Mouse (Mus musculus): ENCODE results near the gene Snx1. TPM values are rescaled to one million over a fixed set of nuclear protein-coding genes. Genes with fewer than 3 reads are reported as not detected.

The Snx1 gene
- polyA plus RNA-seq, 1 experiment: 98.1 TPM

GRCm38 (mm10) chr9:66152011-66152410 is 25.6 kb upstream of the Snx1 start:
- H3K27ac ChIP-seq (ENCODE audit: control insufficient read depth, insufficient read depth, low read depth, low read length): no peak overlapping the region
- H3K36me3 ChIP-seq (ENCODE audit: control insufficient read depth, insufficient read depth, low read length): no peaks in the 10 kb centered on the region
- H3K27me3 ChIP-seq (ENCODE audit: control insufficient read depth, insufficient read depth, low read length): no peaks in the 10 kb centered on the region
- TF ChIP-seq POLR2A (IDR thresholded peaks at IDR 0.05; ENCODE audit: control insufficient read depth, low read depth, low read length) (no peak), CTCF (IDR thresholded peaks at IDR 0.05; ENCODE audit: control insufficient read depth, insufficient read depth, insufficient replicate concordance, low read depth, low read length) (no peak)
- H3K4me3 ChIP-seq (ENCODE audit: control insufficient read depth, low read depth, low read length): no peak overlapping the region
- H3K4me1 ChIP-seq (ENCODE audit: control insufficient read depth, insufficient read depth, low read length): 0 out of 2 replicates have a peak, but pooled peaks cover 2% of the 10 kb centered on the region

- TF ChIP-seq CTCF (IDR thresholded peaks at IDR 0.05; ENCODE audit: control insufficient read depth, insufficient read depth, insufficient replicate concordance, low read depth, low read length) (no peak), POLR2A (IDR thresholded peaks at IDR 0.05; ENCODE audit: control insufficient read depth, low read depth, low read length) (no peak)
- Histone ChIP-seq H3K4me3 (ENCODE audit: control insufficient read depth, low read depth, low read length) (no peak overlapping the region), H3K27ac (ENCODE audit: control insufficient read depth, insufficient read depth, low read depth, low read length) (no peak overlapping the region), H3K27me3 (ENCODE audit: control insufficient read depth, insufficient read depth, low read length) (no peaks in the 10 kb centered on the region), H3K4me1 (ENCODE audit: control insufficient read depth, insufficient read depth, low read length) (no peaks in the 10 kb centered on the region), H3K36me3 (ENCODE audit: control insufficient read depth, insufficient read depth, low read length) (no peaks in the 10 kb centered on the region)
These were observed 19.8 kb upstream of the Snx1 start for GRCm38 (mm10) chr9:66146141-66146540.

- H3K4me3 ChIP-seq (ENCODE audit: control insufficient read depth, low read depth, low read length): no peak overlapping the region
- H3K36me3 ChIP-seq (ENCODE audit: control insufficient read depth, insufficient read depth, low read length): no peaks in the 10 kb centered on the region; the same call in 1 of the 2 replicates
- no peak for TF ChIP-seq POLR2A (IDR thresholded peaks at IDR 0.05; ENCODE audit: control insufficient read depth, low read depth, low read length)
- TF ChIP-seq CTCF (IDR thresholded peaks at IDR 0.05; ENCODE audit: control insufficient read depth, insufficient read depth, insufficient replicate concordance, low read depth, low read length): peak; percentile 29; the same call in 1 of the 2 replicates
These were observed 17.9 kb upstream of the Snx1 start for GRCm38 (mm10) chr9:66144248-66144647.

GRCm38 (mm10) chr9:66142265-66142664 is 15.9 kb upstream of the Snx1 start:
- Histone ChIP-seq H3K27ac (ENCODE audit: control insufficient read depth, insufficient read depth, low read depth, low read length) (no peak overlapping the region), H3K4me3 (ENCODE audit: control insufficient read depth, low read depth, low read length) (no peak overlapping the region), H3K36me3 (ENCODE audit: control insufficient read depth, insufficient read depth, low read length) (peaks cover 2% of the 10 kb centered on the region; the same call in 1 of the 2 replicates), H3K4me1 (ENCODE audit: control insufficient read depth, insufficient read depth, low read length) (no peaks in the 10 kb centered on the region), H3K27me3 (ENCODE audit: control insufficient read depth, insufficient read depth, low read length) (no peaks in the 10 kb centered on the region)
- TF ChIP-seq POLR2A (IDR thresholded peaks at IDR 0.05; ENCODE audit: control insufficient read depth, low read depth, low read length) (no peak), CTCF (IDR thresholded peaks at IDR 0.05; ENCODE audit: control insufficient read depth, insufficient read depth, insufficient replicate concordance, low read depth, low read length) (no peak)

More at GRCm38 (mm10) chr9:66144248-66144647, 17.9 kb upstream of the Snx1 start:
- no peak overlapping the region for H3K27ac ChIP-seq (ENCODE audit: control insufficient read depth, insufficient read depth, low read depth, low read length)
- H3K27me3 ChIP-seq (ENCODE audit: control insufficient read depth, insufficient read depth, low read length): no peaks in the 10 kb centered on the region
- H3K4me1 ChIP-seq (ENCODE audit: control insufficient read depth, insufficient read depth, low read length): no peaks in the 10 kb centered on the region

GRCm38 (mm10) chr9:66138193-66138592 is 11.8 kb upstream of the Snx1 start:
- H3K36me3 ChIP-seq (ENCODE audit: control insufficient read depth, insufficient read depth, low read length): peaks cover 2% of the 10 kb centered on the region; the same call in 1 of the 2 replicates
- no peaks in the 10 kb centered on the region for H3K4me1 ChIP-seq (ENCODE audit: control insufficient read depth, insufficient read depth, low read length)
- H3K27me3 ChIP-seq (ENCODE audit: control insufficient read depth, insufficient read depth, low read length): no peaks in the 10 kb centered on the region
- H3K4me3 ChIP-seq (ENCODE audit: control insufficient read depth, low read depth, low read length): no peak overlapping the region
- TF ChIP-seq CTCF (IDR thresholded peaks at IDR 0.05; ENCODE audit: control insufficient read depth, insufficient read depth, insufficient replicate concordance, low read depth, low read length) (no peak), POLR2A (IDR thresholded peaks at IDR 0.05; ENCODE audit: control insufficient read depth, low read depth, low read length) (no peak)
- H3K27ac ChIP-seq (ENCODE audit: control insufficient read depth, insufficient read depth, low read depth, low read length): 0 out of 2 replicates have a peak overlapping the region, but pooled peaks have one; percentile 25

- no peaks in the 10 kb centered on the region for H3K27me3 ChIP-seq (ENCODE audit: control insufficient read depth, insufficient read depth, low read length)
- H3K4me1 ChIP-seq (ENCODE audit: control insufficient read depth, insufficient read depth, low read length): no peaks in the 10 kb centered on the region
- no peak overlapping the region for H3K4me3 ChIP-seq (ENCODE audit: control insufficient read depth, low read depth, low read length)
- H3K36me3 ChIP-seq (ENCODE audit: control insufficient read depth, insufficient read depth, low read length): peaks cover 2% of the 10 kb centered on the region; the same call in 1 of the 2 replicates
- TF ChIP-seq CTCF (IDR thresholded peaks at IDR 0.05; ENCODE audit: control insufficient read depth, insufficient read depth, insufficient replicate concordance, low read depth, low read length) (peak; percentile 37; the same call in 1 of the 2 replicates), POLR2A (IDR thresholded peaks at IDR 0.05; ENCODE audit: control insufficient read depth, low read depth, low read length) (no peak)
- H3K27ac ChIP-seq (ENCODE audit: control insufficient read depth, insufficient read depth, low read depth, low read length): no peak overlapping the region
These were observed 9.6 kb upstream of the Snx1 start for GRCm38 (mm10) chr9:66135967-66136366.

GRCm38 (mm10) chr9:66131466-66131865 is 5.1 kb upstream of the Snx1 start:
- no peaks in the 10 kb centered on the region; the same call in 1 of the 2 replicates for H3K36me3 ChIP-seq (ENCODE audit: control insufficient read depth, insufficient read depth, low read length)
- H3K27me3 ChIP-seq (ENCODE audit: control insufficient read depth, insufficient read depth, low read length): no peaks in the 10 kb centered on the region
- H3K27ac ChIP-seq (ENCODE audit: control insufficient read depth, insufficient read depth, low read depth, low read length): no peak overlapping the region
- no peak overlapping the region for H3K4me3 ChIP-seq (ENCODE audit: control insufficient read depth, low read depth, low read length)
- H3K4me1 ChIP-seq (ENCODE audit: control insufficient read depth, insufficient read depth, low read length): 0 out of 2 replicates have a peak, but pooled peaks cover 2% of the 10 kb centered on the region
- TF ChIP-seq POLR2A (IDR thresholded peaks at IDR 0.05; ENCODE audit: control insufficient read depth, low read depth, low read length) (no peak), CTCF (IDR thresholded peaks at IDR 0.05; ENCODE audit: control insufficient read depth, insufficient read depth, insufficient replicate concordance, low read depth, low read length) (no peak)

Data from testis, adult 2 months (tissue).